Mouse (Mus musculus): Measurements from ENCODE around the gene Gm15085. TPM values are rescaled to one million over a fixed set of nuclear protein-coding genes. Genes with fewer than 3 reads are reported as not detected.
"Not testable (repeated sequence)": the region's sequence is repeated elsewhere in the genome, so short reads cannot be mapped to it uniquely, and the experiment has no call there.

Gm15085 gene
- total RNA-seq (2022), result not detected

DNA sequence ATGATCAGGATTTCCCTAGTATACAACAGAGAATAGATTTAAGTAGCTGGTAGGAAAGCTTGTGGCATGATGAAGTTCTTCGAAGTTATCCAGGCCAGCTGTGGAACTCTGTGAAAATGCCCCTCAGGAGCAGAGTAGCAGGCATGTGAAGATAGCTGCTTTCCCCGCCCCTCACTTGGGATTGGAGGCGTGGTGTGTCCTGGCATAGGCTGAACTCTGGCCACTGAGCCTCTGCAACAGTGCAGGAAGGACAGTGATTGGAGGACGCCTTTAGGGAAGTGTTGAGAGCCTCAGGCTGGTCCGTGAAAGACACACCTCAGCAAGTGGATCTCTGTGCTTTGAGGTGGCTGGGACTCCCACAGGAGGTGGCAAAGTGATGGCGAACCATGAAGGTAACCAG is at the start of gene Gm15085:
Gm15085 (plus strand) TSS at position 301 of the 400 bp plus-strand sequence.
- not testable (repeated sequence) for DNase-seq

Other genes with a start within 250 kb of the Gm15085 start
- gene Gm15093, start 175.2 kb upstream of the Gm15085 start, total RNA-seq (2022), result not detected
- gene Gm10439, start 147.0 kb downstream of the Gm15085 start, total RNA-seq (2022), result not detected

All from adrenal gland, adult 8-10 months (tissue).